Mouse (Mus musculus) midbrain, embryonic 13.5 days (tissue): ENCODE data around the gene Agxt. TPM values are rescaled to one million over a fixed set of nuclear protein-coding genes. Genes with fewer than 3 reads are reported as not detected.

ENCODE experiments used
- ATAC-seq: fragments of 200-750 bp; cut with Nextera tagmentation; 2 replicates; pipeline ENCODE4 v1.8.0; 2017; ENCODE audit warnings: mild to moderate bottlenecking, moderate TSS enrichment, moderate library complexity
- H3K27ac ChIP-seq: fragments of 300-500 bp; sonication (generic); 2 replicates; pipeline ENCODE4 v1.5.1; 2015; ENCODE audit warnings: inconsistent platforms, mild to moderate bottlenecking, moderate library complexity
- H3K27me3 ChIP-seq: fragments of 300-500 bp; sonication (generic); 2 replicates; pipeline ENCODE4 v1.6.1; 2015; ENCODE audit warnings: mild to moderate bottlenecking, inconsistent platforms
- H3K36me3 ChIP-seq: fragments of 300-500 bp; sonication (generic); 2 replicates; pipeline ENCODE4 v1.6.1; 2015; ENCODE audit warnings: mild to moderate bottlenecking, inconsistent platforms
- H3K4me1 ChIP-seq: fragments of 300-500 bp; sonication (generic); replicated peaks from 2 replicates; pipeline ENCODE4 v1.6.1; 2015; ENCODE audit warnings: inconsistent platforms
- H3K4me2 ChIP-seq: fragments of 300-500 bp; sonication (generic); replicated peaks from 2 replicates; pipeline ENCODE4 v1.6.1; 2015; ENCODE audit warnings: moderate library complexity, mild to moderate bottlenecking, inconsistent platforms
- H3K4me3 ChIP-seq: fragments of 300-500 bp; sonication (generic); replicated peaks from 2 replicates; pipeline ENCODE4 v1.5.1; 2015; ENCODE audit warnings: mild to moderate bottlenecking, inconsistent platforms
- H3K9ac ChIP-seq: fragments of 300-500 bp; sonication (generic); replicated peaks from 2 replicates; pipeline ENCODE4 v1.6.1; 2015; ENCODE audit warnings: mild to moderate bottlenecking, inconsistent platforms
- H3K9me3 ChIP-seq: fragments of 300-500 bp; sonication (generic); 2 replicates; pipeline ENCODE4 v1.6.1; 2016; ENCODE audit warnings: mild to moderate bottlenecking, inconsistent platforms
- WGBS: fragments of 180-500 bp; shearing (Covaris S2); methylation state at CpG from one replicate; pipeline ENCODE4 v1.1.7; 2015; 5-methylcytosine and 5-hydroxymethylcytosine counted together
- polyA plus RNA-seq: library from polyadenylated mRNA; unstranded; fragments of >200 nt; fragmentation: Nextera tagmentation; extraction: Ambion mirVana; gene quantifications from 2 replicates; pipeline ENCODE4 v1.2.1, GENCODE M21; 2015

Gene Agxt
- not detected in 2 replicates for polyA plus RNA-seq

- Histone ChIP-seq H3K4me3 (no peak within 1 kb of the TSS), H3K27ac (no peak within 1 kb of the TSS), H3K27me3 (no peaks in the 10 kb centered on the region), H3K4me1 (no peaks in the 10 kb centered on the region), H3K9me3 (no peaks in the 10 kb centered on the region), H3K9ac (no peak within 1 kb of the TSS), H3K36me3 (no peaks in the 10 kb centered on the region), H3K4me2 (no peak within 1 kb of the TSS)
- no peak for ATAC-seq
- 90% methylated on average over 12 of the region's 12 CpGs for WGBS
Measured at GRCm38 (mm10) chr1:93135036-93135526, at the start of gene Agxt. Agxt (plus strand) TSS chr1:93135240.

DNA sequence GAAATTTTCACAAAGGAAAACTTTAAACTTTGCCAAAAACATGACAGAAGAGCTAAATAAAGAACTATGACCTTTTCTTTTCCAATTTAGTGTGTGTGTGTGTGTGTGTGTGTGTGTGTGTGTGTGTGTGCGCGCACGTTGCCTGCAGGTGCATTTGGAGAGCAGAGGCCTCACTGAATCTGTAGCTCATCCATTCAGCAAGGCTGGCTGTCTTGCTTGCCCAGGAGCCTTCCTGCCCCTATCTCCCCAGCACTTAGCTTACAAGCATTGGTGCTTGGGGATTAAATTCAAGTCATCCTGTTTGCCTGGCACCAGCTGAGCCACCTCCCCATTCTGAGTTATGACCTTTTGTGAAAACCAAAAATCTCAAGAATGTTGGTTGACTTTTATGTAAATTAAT, 42.5 kb upstream of the Agxt start:
- Histone ChIP-seq H3K9ac (no peak overlapping the region), H3K4me2 (no peak overlapping the region), H3K4me1 (peaks cover 24% of the 10 kb centered on the region), H3K36me3 (peaks cover 14% of the 10 kb centered on the region), H3K4me3 (no peak overlapping the region), H3K27me3 (no peaks in the 10 kb centered on the region), H3K9me3 (no peaks in the 10 kb centered on the region), H3K27ac (no peak overlapping the region)
- ATAC-seq, result no peak
- 78% methylated on average over 3 of the region's 3 CpGs for WGBS

DNA sequence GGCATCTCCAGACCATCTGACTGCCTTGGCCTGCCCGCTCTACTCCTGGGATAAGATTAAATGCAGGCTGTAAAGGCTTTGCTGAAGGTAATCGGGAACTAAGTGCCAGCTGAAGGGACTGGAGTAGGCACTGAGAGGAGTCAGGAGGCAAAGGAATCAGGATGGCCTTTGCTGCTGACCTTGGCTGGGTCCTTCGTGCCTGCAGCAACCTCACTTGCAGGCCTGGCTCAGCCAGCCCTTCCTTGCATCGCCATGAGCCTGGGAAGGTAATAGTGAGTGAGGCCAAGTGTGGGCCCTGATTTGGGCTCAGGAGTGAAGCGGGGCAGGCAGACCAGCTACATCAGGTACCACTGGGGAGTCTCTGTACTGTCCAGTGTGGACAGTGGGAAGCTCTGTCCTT, 36.1 kb upstream of the Agxt start:
- H3K4me2 ChIP-seq, result peak overlapping the region; percentile 96
- no peak for ATAC-seq
- H3K9ac ChIP-seq, result peak overlapping the region; percentile 89; the same call in 1 of the 2 replicates
- no peak overlapping the region for H3K27ac ChIP-seq
- H3K4me3 ChIP-seq, result peak overlapping the region; percentile 73
- peaks cover 8% of the 10 kb centered on the region; the same call in 1 of the 2 replicates for H3K36me3 ChIP-seq
- H3K27me3 ChIP-seq, result peaks cover 7% of the 10 kb centered on the region
- WGBS, result 86% methylated on average over 5 of the region's 5 CpGs
- no peaks in the 10 kb centered on the region for H3K9me3 ChIP-seq
- H3K4me1 ChIP-seq, result peaks cover 52% of the 10 kb centered on the region

GRCm38 (mm10) chr1:93100243-93100575, 34.8 kb upstream of the Agxt start:
- Histone ChIP-seq H3K4me3 (peak overlapping the region; percentile 73), H3K9me3 (no peaks in the 10 kb centered on the region), H3K4me2 (peak overlapping the region; percentile 96), H3K36me3 (peaks cover 8% of the 10 kb centered on the region; the same call in 1 of the 2 replicates), H3K27ac (peak overlapping the region; percentile 91), H3K4me1 (peaks cover 45% of the 10 kb centered on the region), H3K27me3 (peaks cover 7% of the 10 kb centered on the region), H3K9ac (peak overlapping the region; percentile 89)
- peak; percentile 3 for ATAC-seq
- 2% methylated on average over 17 of the region's 18 CpGs for WGBS

GRCm38 (mm10) chr1:93100576-93101491, 34.2 kb upstream of the Agxt start:
- peaks cover 7% of the 10 kb centered on the region for H3K27me3 ChIP-seq
- H3K9ac ChIP-seq, result peak overlapping the region; percentile 89
- peak overlapping the region; percentile 73 for H3K4me3 ChIP-seq
- ATAC-seq, result peak; percentile 71
- H3K4me1 ChIP-seq, result peaks cover 39% of the 10 kb centered on the region
- WGBS, result 1% methylated on average over 49 of the region's 49 CpGs
- peak overlapping the region; percentile 96 for H3K4me2 ChIP-seq
- H3K9me3 ChIP-seq, result no peaks in the 10 kb centered on the region
- H3K36me3 ChIP-seq, result peaks cover 8% of the 10 kb centered on the region; the same call in 1 of the 2 replicates
- peak overlapping the region; percentile 91 for H3K27ac ChIP-seq

GRCm38 (mm10) chr1:93101571-93102061, 33.4 kb upstream of the Agxt start, which contains the start of gene Kif1a:
Kif1a (minus strand) TSS chr1:93101951.
- Histone ChIP-seq H3K9ac (peak within 1 kb of the TSS; percentile 89), H3K4me1 (peaks cover 32% of the 10 kb centered on the region), H3K27ac (peak within 1 kb of the TSS; percentile 91), H3K4me2 (peak within 1 kb of the TSS; percentile 96), H3K27me3 (peaks cover 7% of the 10 kb centered on the region), H3K9me3 (no peaks in the 10 kb centered on the region), H3K4me3 (peak within 1 kb of the TSS; percentile 73), H3K36me3 (peaks cover 8% of the 10 kb centered on the region; the same call in 1 of the 2 replicates)
- under 1% methylated on average over 39 of the region's 39 CpGs for WGBS
- peak; percentile 93 for ATAC-seq

DNA sequence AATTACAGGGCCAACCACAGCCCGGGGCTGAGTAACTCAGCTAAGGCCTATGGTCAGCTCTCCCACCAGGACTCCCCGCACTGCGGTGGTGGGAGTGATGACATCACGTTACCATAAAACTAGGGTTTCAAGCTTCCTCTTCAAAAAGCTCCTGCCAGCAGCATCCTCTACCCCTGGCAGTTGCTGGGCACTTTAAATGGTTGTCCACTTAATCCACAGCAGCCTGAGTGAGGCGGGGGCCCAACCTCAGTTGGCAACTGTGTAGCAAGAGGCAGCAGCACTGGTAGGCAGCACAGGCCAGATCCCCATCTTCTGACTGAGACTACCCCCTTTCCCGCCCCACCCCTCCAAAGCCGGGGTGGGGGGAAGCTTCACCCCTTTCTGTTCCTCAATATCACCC, 32.3 kb upstream of the Agxt start:
- H3K27ac ChIP-seq, result 0 out of 2 replicates have a peak overlapping the region, but pooled peaks have one; percentile 91
- 0 out of 2 replicates have a peak, but pooled peaks cover 2% of the 10 kb centered on the region for H3K36me3 ChIP-seq
- WGBS, result 75% methylated on average over 7 of the region's 7 CpGs
- H3K4me2 ChIP-seq, result peak overlapping the region; percentile 96; the same call in 1 of the 2 replicates
- H3K27me3 ChIP-seq, result peaks cover 7% of the 10 kb centered on the region
- H3K4me3 ChIP-seq, result peak overlapping the region; percentile 73; the same call in 1 of the 2 replicates
- H3K9ac ChIP-seq, result peak overlapping the region; percentile 89; the same call in 1 of the 2 replicates
- no peaks in the 10 kb centered on the region for H3K9me3 ChIP-seq
- no peak for ATAC-seq
- peaks cover 32% of the 10 kb centered on the region for H3K4me1 ChIP-seq

GRCm38 (mm10) chr1:93114713-93115463, 20.2 kb upstream of the Agxt start:
- Histone ChIP-seq H3K4me2 (peak overlapping the region; percentile 67), H3K4me3 (peak overlapping the region; percentile 39), H3K27me3 (no peaks in the 10 kb centered on the region), H3K27ac (peak overlapping the region; percentile 73), H3K9me3 (no peaks in the 10 kb centered on the region), H3K36me3 (no peaks in the 10 kb centered on the region), H3K4me1 (peaks cover 10% of the 10 kb centered on the region), H3K9ac (peak overlapping the region; percentile 56)
- WGBS, result 21% methylated on average over 21 of the region's 21 CpGs
- ATAC-seq, result peak; percentile 100

DNA sequence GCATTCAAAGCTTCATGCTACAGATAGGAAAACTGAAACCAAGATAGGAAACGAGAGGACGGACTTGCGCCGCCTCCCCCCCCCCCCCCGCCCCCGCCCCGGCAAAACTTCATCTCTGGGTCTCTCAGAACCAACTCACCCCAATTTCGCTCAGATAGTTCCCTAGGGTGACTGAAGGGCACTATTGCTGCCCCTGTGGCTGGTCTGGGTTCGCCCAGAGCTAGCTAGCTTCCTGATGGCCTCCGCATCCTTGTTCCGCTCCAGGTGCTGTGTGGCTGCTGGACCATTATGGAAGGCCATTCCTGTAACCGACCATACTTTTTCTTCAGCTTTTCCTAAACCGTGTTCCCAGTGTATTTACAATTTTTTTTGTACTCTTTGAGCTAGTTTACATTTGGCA, 19.6 kb upstream of the Agxt start:
- Histone ChIP-seq H3K27ac (peak overlapping the region; percentile 73), H3K4me2 (peak overlapping the region; percentile 67), H3K9ac (peak overlapping the region; percentile 56), H3K9me3 (no peaks in the 10 kb centered on the region), H3K4me3 (peak overlapping the region; percentile 39), H3K4me1 (peaks cover 10% of the 10 kb centered on the region), H3K27me3 (no peaks in the 10 kb centered on the region), H3K36me3 (no peaks in the 10 kb centered on the region)
- ATAC-seq, result peak; percentile 85
- 15% methylated on average over 13 of the region's 13 CpGs for WGBS

GRCm38 (mm10) chr1:93118816-93119215, 16.2 kb upstream of the Agxt start:
- Histone ChIP-seq H3K4me2 (no peak overlapping the region), H3K9me3 (no peaks in the 10 kb centered on the region), H3K9ac (no peak overlapping the region), H3K27ac (no peak overlapping the region), H3K36me3 (no peaks in the 10 kb centered on the region), H3K4me1 (peaks cover 10% of the 10 kb centered on the region), H3K4me3 (no peak overlapping the region), H3K27me3 (no peaks in the 10 kb centered on the region)
- WGBS, result 39% methylated on average over 4 of the region's 4 CpGs
- ATAC-seq, result no peak

- no peaks in the 10 kb centered on the region for H3K36me3 ChIP-seq
- H3K4me2 ChIP-seq, result no peak overlapping the region
- H3K27me3 ChIP-seq, result no peaks in the 10 kb centered on the region
- no peak overlapping the region for H3K9ac ChIP-seq
- H3K9me3 ChIP-seq, result no peaks in the 10 kb centered on the region
- no peak for ATAC-seq
- H3K4me1 ChIP-seq, result no peaks in the 10 kb centered on the region
- whole genome bisulfite sequencing, result 85% methylated on average over 11 of the region's 11 CpGs
- H3K4me3 ChIP-seq, result no peak overlapping the region
- no peak overlapping the region for H3K27ac ChIP-seq
Measured at GRCm38 (mm10) chr1:93123179-93123854, 11.7 kb upstream of the Agxt start.
